Mouse (Mus musculus) hindlimb bud, embryonic 11.5 days (tissue): ENCODE measurements around the gene 9530003J23Rik.
"Not testable (repeated sequence)": the region's sequence is repeated elsewhere in the genome, so short reads cannot be mapped to it uniquely, and the experiment has no call there.

Experiments
- DNase-seq: peaks from one replicate; pipeline ENCODE4 v3.0.0-alpha.2; 2012; ENCODE audit warnings: low read depth, low spot score; ENCODE audit errors: extremely low spot score

The 9530003J23Rik gene

DNA sequence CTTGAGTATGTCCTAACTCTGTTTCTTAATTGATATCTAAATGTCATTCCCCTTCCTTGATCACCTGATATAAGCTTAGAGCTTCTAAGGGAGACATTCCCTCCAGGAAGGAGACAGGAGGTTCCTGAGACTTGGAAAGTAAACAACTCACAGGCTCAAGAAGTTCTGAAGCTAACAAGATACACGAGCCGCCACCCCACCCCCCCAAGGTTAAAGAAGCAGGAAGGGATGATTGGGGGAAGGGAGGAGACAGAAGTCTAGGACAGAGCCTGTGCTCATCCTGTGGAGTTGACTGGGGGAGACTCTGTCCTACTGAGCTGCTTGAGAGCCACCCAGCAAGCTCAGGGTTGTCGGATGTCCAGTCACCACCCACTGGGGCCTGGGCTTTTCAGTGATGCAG lies 12.5 kb downstream of the 9530003J23Rik start:
- DNase-seq = no peak

DNA sequence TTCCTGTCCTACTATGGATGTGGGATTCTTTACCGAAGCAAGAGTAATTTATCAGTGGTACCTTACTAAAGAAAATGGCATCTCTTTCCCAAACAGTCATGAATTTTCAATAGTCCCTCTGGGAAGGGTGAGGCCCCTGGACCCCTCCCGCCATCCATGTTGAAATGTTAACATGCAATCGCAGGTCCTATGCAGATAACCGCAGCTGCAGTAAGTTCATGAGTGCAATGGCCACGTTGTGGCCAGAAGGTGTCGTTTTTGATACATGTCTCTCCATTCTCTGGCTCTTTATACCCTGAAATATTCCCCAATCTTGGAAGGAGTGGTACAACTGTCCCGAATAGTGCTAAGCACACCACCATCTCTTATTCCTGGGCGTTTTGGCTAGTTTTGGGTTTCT lies 13.4 kb downstream of the 9530003J23Rik start:
- no peak for DNase-seq

DNA sequence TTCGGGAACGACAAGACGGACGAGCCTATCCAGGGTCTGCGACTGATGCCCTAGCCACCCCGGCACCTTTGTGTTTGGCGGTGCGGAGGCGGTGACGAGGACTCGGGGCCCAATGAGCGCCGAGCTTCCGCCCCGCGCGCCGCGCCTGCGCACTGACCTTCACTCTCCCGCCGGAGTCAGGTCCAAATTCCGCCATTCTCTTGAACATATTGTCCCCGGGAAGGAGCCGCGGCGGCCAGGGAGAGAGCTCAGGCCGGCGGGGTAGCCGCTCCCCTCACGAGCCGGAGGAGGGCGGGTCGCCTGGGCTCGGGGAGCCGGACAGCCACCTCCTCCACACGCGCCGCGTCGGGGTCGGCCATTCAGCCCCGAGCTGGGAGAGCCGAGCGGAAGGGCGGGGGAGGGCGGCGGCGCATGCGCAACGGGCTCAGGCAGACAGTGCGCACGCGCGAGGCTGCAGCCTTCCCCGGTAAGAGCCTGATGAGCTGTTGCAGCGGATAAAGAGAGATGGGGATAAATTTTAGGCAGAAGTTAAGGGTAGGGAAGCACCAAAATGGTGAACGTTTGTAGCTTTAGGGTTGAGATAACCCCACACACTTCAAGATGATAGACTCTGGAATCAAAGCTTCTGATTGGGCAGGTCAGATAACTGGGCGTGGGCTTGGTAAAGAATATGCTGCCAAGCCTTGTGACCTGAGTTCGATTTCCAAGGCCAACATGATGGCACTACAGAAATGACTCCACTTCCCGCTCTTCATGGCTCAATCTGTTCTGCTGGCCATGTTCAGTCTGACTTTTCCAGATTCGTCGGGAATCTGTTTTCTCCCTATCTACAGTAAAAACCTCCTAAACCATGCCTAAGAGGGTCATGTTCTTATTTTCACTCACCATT lies 14.2 kb downstream of the 9530003J23Rik start, which contains the start of gene Yeats4:
Gene Yeats4, minus strand, starts transcription at position 406 of the 889 bp plus-strand sequence.
- DNase-seq = peak; percentile 79

DNA sequence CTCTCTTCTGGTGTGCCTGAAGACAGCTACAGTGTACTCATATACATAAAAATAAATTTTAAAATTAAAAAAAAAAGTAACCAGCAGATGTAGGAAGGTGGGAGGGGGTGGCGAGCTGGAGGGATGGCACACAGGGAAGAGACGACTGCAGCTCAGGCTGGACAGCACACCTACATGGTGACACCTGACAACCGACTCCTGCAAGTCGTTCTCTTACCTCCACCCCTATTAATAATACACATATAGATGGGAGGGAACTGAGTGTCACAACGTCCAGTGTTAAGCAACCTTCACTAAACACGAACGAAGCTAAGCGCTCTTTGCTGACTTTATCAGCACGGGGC lies 14.8 kb downstream of the 9530003J23Rik start:
- DNase-seq = no peak

DNA sequence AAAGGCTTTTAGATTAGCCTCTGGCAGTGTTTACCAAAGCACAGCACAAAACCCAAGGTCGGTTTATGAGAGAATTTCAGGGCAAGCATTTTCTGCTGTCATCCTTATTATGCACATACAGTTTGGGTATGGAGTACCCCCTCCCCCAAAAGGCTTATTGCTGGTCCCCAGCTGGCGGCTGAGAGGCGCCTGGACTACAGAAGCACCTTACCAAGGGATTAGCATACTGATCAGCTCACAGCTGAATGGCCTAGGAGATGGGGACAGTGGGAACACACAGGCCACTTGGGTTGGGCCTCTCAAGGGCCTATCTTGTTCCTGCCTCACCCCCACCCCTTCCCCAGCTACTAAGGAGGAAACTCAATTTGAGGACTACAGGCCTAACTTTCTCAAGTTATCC lies 15.7 kb downstream of the 9530003J23Rik start:
- DNase-seq = no peak

DNA sequence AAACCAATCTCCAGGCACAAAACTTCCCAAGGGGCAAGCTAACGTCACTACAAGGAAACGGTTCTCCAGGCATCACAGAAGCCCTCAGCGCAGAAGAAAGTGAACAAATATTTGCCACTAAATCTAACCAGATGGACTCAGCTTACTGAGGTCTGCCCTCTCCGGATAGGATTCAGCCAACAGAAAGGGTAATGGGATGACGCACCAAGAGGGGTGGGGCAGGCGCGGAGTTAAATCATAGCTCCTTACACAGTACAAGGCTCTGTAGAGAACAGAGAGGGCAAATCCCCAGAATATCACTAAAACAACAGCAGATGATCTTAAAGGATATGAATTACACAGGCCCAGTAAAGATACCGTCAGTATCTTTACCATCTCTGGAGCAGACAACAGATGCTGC lies 20.2 kb downstream of the 9530003J23Rik start:
- DNase-seq = no peak

DNA sequence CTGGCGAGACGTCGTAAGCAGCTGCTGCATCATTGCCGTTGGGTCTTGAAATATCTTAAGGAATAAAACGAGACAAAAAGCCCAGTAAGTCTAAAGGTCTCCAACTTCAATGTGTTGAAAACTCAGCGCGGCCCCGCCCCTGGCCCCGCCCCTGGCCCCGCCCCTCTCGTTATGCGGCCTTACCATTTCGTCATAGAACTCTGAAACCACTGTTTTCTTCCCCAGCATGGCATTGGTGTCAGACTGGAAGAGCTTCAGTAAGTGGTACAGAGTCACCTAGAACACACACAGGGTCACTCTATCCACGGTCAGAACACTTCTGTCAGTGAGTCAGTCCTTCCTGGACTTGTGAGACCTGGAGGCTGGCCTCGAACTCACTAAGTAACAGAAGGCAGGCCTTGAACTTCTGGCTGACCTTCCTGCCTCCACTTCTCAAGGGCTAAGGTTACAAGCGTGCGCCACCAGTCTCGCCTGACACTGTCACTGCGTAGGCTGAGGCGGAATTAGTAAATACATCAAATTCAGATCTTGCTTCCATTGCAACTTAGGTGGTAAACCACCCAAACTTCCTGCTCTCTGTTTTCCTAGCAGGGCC lies 21.2 kb downstream of the 9530003J23Rik start:
- no peak for DNase-seq

DNA sequence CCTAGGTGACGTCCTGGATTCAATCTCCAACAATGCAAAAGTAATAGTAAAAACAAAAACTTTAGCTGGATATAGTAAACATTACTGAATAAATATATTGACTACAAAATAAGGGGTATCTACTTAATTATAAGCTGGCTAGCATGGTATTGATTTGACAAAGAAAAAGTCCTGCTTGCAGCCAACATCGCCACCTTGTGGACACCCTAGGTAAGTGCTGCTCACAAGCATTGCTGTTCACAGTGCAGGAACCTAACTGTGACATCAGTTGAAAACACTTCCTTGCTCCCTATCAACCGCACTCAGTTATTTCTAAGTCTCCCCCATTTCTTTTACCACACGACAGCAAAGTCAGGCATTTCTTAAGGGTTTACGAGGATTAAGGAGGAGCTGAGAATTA lies 21.7 kb downstream of the 9530003J23Rik start:
- DNase-seq = no peak

DNA sequence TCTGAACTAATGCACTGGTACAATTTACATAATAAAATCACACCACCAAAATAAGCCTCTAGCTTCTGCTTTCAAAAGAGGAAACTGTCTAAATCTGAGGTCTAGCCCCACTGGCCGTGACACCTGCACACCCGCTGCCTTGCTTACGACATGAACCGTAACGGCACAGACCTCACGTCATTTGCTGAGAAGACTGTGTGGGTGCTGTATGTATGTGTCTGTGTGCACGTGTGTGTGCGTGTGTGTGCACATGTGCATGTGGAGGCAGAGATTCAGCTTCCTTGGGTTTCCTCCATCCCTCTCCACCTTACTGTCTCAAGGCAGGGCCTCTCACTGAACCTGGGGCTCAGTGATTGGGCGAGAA lies 22.4 kb downstream of the 9530003J23Rik start:
- DNase-seq = no peak

DNA sequence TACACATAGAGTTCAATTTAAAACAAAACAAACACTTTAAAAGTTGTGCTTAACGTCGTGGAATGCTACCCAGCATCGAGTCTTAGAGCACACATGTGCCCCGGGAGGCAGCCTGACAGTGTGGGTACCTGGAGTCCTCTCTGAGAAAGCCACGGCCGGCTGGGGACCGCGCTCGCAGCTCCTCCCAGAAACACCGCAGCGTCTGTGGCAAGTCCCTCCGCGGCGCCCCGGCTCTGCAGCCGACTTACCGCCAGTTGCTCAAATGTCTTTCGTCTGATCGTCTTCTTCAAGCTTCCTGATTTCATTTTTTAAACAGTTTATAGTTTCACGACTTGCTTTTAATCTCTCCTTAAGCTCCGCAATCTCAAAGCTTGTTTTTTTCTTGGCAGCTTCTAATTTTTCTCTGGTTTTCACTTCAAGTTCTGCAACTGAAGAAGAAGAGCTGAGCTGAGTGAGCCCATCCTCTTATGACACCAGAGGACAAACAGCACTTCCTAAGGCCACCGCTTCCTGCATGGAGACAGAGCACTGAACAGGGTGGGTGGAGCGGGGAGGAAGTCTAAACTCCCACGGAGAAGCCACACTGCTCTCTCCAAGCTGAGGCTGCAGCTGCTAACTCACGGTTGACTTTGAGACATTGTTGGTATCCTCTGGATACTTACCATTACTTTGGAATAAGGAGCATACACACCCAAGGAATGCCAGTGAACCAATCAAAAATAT lies 22.9 kb downstream of the 9530003J23Rik start:
- DNase-seq = no peak

DNA sequence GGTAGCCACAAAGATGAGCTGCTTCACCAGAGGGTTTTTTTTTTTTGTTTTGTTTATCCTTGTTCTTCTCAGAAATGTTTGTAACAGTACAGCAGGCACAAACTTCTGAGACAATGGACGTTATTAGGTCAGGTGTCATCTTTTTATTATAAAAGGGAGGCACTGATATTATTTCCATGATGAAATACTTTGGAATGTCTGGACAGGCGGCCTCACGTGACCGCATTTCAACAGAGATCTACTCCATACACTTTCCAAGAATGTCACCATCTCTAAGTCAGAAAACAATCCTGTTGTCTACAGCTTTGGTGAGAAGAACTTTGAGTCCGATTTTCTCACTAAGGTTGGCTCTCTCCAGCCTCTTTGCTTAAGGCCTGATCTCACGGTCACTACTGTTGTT lies 27.5 kb downstream of the 9530003J23Rik start:
- DNase-seq = no peak

DNA sequence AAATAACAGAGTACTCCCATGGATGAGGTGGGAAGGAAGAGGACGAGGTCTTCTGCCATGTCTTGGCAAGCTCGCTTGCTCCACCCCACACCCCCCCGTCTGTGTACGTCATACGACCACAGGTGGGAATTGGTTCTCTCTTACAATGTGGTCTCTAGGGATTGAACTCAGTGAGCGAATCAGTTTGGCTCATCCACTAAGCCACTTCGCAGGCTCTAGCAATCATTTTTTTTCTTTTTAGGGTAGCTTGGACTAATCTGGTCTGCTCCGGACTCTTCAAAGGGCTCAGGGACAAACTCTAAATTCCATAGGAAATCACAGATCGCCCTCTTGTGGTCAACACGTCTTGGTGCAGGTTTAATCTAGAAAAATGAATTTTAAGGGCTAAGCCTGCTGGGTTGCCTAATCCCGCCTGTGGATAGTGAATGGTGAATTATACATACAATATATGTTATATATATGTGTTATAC lies 29.0 kb downstream of the 9530003J23Rik start:
- peak; percentile 73 for DNase-seq

DNA sequence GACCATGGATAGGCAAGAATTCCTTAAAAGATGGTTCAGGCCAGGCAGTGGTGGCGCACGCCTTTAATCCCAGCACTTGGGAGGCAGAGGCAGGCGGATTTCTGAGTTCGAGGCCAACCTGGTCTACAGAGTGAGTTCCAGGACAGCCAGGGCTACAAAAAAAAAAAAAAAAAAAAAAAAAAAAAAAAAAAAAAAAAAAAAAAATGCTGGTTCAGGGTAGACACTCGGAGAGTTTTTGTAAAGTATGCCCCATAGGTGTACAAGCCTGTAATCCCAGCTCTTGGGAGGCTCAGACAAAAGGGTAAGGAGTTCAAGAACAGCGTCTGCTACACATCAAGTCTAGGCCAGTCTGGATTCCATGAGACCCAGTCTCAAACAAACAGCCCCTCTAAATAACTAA lies 29.7 kb downstream of the 9530003J23Rik start:
- not testable (repeated sequence) for DNase-seq

DNA sequence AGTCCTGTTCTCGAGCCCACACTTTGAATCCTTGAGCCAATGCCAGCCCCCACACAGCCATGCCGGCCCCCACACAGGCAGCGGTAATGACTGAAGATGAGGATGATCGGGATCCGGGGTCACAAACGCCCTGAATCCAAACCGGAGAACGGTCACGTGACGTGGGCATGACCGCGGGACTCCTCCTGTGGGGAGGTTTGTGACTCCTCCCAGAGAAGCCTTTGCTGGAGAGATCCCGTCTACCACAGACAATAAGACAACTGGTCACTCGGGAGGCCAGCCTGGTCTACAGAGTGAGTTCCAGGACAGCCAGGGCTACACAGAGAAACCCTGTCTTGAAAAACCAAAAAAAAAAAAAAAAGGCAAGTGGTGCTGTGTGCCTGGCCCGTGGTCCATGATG lies 30.3 kb downstream of the 9530003J23Rik start:
- DNase-seq = no peak

DNA sequence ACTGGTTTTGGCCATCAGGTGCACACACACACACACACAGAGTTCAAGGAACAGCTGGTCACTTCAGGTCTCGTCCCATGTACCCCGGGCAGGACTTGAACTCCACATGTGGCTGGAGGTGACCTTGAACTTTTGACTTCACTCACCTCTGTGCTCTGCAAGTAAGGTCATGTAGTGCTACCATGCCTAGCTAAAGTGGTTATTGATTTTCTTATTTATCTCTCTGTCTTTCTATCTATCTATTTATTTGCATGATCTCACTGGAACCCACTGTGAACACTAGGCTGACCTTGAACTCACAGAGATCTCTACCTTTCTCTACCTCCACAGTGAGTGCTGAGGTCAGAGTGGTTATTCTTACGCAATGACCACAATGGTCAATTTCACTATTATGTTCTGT lies 32.4 kb downstream of the 9530003J23Rik start:
- no peak for DNase-seq

DNA sequence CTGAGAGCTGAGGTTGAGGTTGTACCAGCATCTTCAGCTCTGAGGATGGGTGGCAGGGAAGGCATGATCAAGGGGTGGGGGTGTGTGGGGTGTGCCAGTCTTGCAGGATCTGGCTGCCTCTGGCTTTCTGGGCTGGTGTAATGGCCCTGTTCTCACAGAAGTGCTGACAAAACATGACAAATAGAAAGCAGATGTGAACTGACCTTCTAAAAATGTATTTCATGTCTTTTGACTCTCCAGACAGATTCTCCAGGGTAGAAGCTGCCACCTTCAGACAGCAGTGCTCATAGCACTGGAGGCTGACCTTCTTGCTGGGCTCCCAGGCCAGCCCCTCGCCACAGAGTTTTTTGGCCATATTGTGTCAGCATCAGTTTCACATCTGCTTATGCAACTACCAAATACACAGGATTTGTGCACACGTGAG lies 34.9 kb downstream of the 9530003J23Rik start:
- DNase-seq = no peak

DNA sequence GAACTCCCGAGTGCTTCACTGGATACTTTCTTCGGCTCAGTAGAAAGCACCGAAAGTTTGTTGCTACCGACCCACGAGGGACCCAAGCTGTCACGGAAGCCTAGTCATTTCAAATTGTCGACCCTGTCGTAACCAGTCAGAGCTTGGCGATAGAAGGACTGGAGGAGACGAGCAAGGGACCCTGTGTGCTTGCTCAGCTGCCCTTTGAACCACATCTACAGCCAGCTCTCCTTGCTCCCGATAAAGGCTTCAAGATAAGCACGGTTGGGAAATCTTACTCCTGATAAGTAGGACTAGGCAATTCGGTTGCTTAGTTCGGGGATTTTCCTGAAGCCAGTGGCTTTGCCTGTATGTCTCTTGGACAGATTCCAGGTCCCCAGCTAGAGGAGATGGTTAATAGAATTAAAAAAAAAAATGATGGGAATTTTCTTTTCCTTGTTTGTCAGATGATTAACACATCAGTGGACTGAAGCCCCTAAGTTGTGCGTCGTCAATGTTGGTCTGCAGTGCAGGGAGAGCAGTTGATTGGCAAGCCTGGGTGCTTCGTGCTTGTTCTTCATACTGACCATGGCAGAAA lies 35.4 kb downstream of the 9530003J23Rik start:
- DNase-seq = no peak

DNA sequence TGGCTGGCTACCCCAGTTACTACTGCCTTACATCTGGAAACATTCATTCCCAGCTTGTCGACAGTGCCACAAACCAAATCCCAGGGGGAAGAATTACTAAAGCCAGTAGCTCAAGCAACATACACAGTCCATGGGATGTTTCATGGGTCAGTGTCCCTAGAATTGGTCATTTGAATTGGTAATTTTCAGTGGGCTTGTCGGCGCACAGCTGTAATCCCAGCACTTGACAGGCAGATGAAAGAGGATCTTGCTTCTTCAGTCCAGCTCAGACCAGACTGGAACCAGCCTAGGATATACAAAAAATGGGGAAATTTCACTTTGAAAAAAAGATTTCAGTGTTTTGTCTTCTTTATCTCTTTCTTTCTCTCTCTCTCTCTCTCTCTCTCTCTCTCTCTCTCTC lies 38.8 kb downstream of the 9530003J23Rik start:
- no peak for DNase-seq

DNA sequence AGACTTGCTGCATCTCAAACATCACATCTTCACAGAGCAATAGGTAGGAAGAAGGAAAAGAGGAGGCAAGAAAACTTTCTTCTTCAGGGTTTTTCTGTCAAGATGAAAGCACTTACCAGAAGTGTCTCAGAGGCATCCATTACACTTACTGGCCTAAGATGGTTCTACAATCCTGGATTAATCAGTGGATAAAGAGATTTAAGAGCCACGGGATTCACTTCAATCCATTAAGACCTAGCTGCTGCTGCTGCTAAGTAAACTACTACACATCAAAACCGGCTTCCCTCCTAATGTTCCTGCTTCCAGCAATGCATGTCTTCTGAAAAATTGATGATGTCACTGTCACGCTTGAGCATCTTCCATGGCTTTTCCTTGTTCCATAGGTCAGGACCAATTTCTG lies 41.8 kb downstream of the 9530003J23Rik start:
- DNase-seq = no peak

DNA sequence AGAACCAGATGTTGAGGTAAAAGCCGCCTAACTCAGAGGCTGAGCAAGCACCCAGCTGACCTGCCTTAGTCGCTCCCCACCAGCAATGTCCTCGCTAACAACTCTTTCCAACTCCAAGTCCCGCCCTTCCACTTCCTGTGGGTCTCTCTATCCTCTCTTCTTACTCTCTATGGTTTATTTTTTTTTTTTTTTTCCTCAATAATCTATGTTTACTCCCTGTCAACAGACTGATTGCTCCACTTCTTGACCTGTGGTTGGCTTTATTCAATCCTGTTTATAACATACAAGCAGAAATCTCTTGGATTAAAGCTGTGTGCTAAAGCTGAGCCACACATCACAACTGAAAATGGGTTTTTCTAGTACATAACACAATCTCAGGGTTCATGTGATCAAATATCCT lies 42.8 kb downstream of the 9530003J23Rik start:
- DNase-seq = no peak

DNA sequence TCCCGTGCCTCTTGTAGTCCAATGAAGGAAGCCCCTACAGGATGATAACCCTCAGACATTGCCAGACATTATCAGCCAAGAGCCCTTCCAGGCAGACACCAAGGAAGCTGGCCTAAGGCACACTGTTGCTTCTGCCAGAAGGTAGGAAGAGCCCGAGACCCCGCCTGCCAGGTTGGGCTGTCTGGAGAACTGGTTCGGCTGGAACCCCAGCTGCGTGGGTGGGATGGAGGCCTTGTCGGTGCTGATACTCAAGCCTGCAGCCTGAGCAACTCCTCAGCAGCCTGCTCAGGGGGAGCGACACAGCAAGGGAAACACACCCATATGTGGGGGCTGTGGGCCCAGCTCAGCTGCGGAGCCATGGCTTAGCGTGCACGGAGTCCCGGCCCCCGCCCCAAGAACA lies 43.5 kb downstream of the 9530003J23Rik start:
- DNase-seq = no peak
